ENCODE assay signal across 8 mouse cellular contexts in genomic region chr13:116293301-116294150, GRCm38 (mm10). TPM values are rescaled to one million over a fixed set of nuclear protein-coding genes. Genes with fewer than 3 reads are reported as not detected.
A peak's percentile ranks its signal among the peaks of the same experiment; 100 is the strongest.
DNase-seq lines count a peak whose midpoint lies in the region; ATAC-seq and TF ChIP-seq lines count a peak whose summit lies in the region.

No protein-coding gene starts in this region.

- peaks cover 73% of the 10 kb centered on the region for H3K27me3 ChIP-seq in kidney, embryonic 15.5 days
- peaks cover 50% of the 10 kb centered on the region for H3K27me3 ChIP-seq in embryonic facial prominence, embryonic 15.5 days
- H3K27me3 ChIP-seq in intestine, postnatal 0 days (replicated peaks; ENCODE audit: control insufficient read depth, insufficient read depth, low read length) = peaks cover 45% of the 10 kb centered on the region
- peaks cover 62% of the 10 kb centered on the region for H3K27me3 ChIP-seq in neural tube, embryonic 15.5 days (replicated peaks)

- H3K36me3 ChIP-seq in kidney, embryonic 15.5 days = no peaks in the 10 kb centered on the region
- H3K36me3 ChIP-seq in embryonic facial prominence, embryonic 15.5 days = no peaks in the 10 kb centered on the region
- H3K36me3 ChIP-seq in intestine, postnatal 0 days (ENCODE audit: control insufficient read depth, insufficient read depth) = no peaks in the 10 kb centered on the region
- no peaks in the 10 kb centered on the region for H3K36me3 ChIP-seq in neural tube, embryonic 15.5 days

- no peak overlapping the region for H3K27ac ChIP-seq in kidney, embryonic 15.5 days
- H3K27ac ChIP-seq in embryonic facial prominence, embryonic 15.5 days (replicated peaks) = no peak overlapping the region
- no peak overlapping the region for H3K27ac ChIP-seq in intestine, postnatal 0 days (ENCODE audit: low read depth, low read length)
- H3K27ac ChIP-seq in neural tube, embryonic 15.5 days (replicated peaks) = no peak overlapping the region

- peak; percentile 80 for ATAC-seq in kidney, embryonic 15.5 days (replicated peaks; ENCODE audit: low FRiP score)
- no peak; the same call in 1 of the 2 replicates for ATAC-seq in embryonic facial prominence, embryonic 15.5 days (ENCODE audit: insufficient number of reproducible peaks, low FRiP score, low TSS enrichment, low read depth)
- ATAC-seq in intestine, postnatal 0 days = no peak
- ATAC-seq in neural tube, embryonic 15.5 days (ENCODE audit: low FRiP score) = peak; percentile 47

- WGBS in kidney, embryonic 15.5 days = 6% methylated on average over 27 of the region's 27 CpGs
- WGBS in embryonic facial prominence, embryonic 15.5 days = 6% methylated on average over 27 of the region's 27 CpGs
- WGBS in intestine, postnatal 0 days = 8% methylated on average over 27 of the region's 27 CpGs
- 3% methylated on average over 27 of the region's 27 CpGs for WGBS in neural tube, embryonic 15.5 days

- no peak for TF ChIP-seq CTCF in intestine, postnatal 0 days (IDR thresholded peaks at IDR 0.05; ENCODE audit: low read depth)

- H3K9ac ChIP-seq in kidney, embryonic 15.5 days = no peak overlapping the region
- no peak overlapping the region for H3K9ac ChIP-seq in embryonic facial prominence, embryonic 15.5 days
- no peak overlapping the region for H3K9ac ChIP-seq in intestine, postnatal 0 days (ENCODE audit: low read depth, low read length)
- H3K9ac ChIP-seq in neural tube, embryonic 15.5 days (replicated peaks) = no peak overlapping the region

- no peak for DNase-seq in kidney, adult 8-10 months
- no peak for DNase-seq in adrenal gland, postnatal 36 days
- no peak for DNase-seq in layer of hippocampus, postnatal 25 days (ENCODE audit: extremely low spot score in 1 of 2, low spot score in 1 of 2)
- DNase-seq in spleen, postnatal 4 days (ENCODE audit: low spot score in 2 of 2) = no peak

- H3K4me3 ChIP-seq in kidney, embryonic 15.5 days (replicated peaks) = peak overlapping the region; percentile 8
- H3K4me3 ChIP-seq in embryonic facial prominence, embryonic 15.5 days (replicated peaks) = peak overlapping the region; percentile 9; the same call in 1 of the 2 replicates
- H3K4me3 ChIP-seq in intestine, postnatal 0 days (ENCODE audit: low read depth, low read length) = 0 out of 2 replicates have a peak overlapping the region, but pooled peaks have one; percentile 3
- H3K4me3 ChIP-seq in neural tube, embryonic 15.5 days (replicated peaks) = no peak overlapping the region

- no peaks in the 10 kb centered on the region for H3K9me3 ChIP-seq in kidney, embryonic 15.5 days (replicated peaks)
- no peaks in the 10 kb centered on the region for H3K9me3 ChIP-seq in embryonic facial prominence, embryonic 15.5 days (replicated peaks)
- H3K9me3 ChIP-seq in intestine, postnatal 0 days (ENCODE audit: control insufficient read depth) = no peaks in the 10 kb centered on the region
- no peaks in the 10 kb centered on the region for H3K9me3 ChIP-seq in neural tube, embryonic 15.5 days (replicated peaks)

- H3K4me2 ChIP-seq in kidney, embryonic 15.5 days = peak overlapping the region; percentile 30
- H3K4me2 ChIP-seq in embryonic facial prominence, embryonic 15.5 days (replicated peaks) = peak overlapping the region; percentile 30
- no peak overlapping the region for H3K4me2 ChIP-seq in intestine, postnatal 0 days (replicated peaks; ENCODE audit: low read depth)
- H3K4me2 ChIP-seq in neural tube, embryonic 15.5 days = no peak overlapping the region

- peaks cover 17% of the 10 kb centered on the region for H3K4me1 ChIP-seq in kidney, embryonic 15.5 days
- peaks cover 12% of the 10 kb centered on the region for H3K4me1 ChIP-seq in embryonic facial prominence, embryonic 15.5 days
- H3K4me1 ChIP-seq in intestine, postnatal 0 days (replicated peaks; ENCODE audit: control insufficient read depth, insufficient read depth, low read length) = no peaks in the 10 kb centered on the region
- H3K4me1 ChIP-seq in neural tube, embryonic 15.5 days = peaks cover 8% of the 10 kb centered on the region

RNA-seq across cellular contexts. Expression of gene Isl1, which starts 16.0 kb away (rescaled TPM):
- 2.7 and 5.0 TPM in 2 replicates for polyA plus RNA-seq in kidney, embryonic 15.5 days (2015; fragmentation: Nextera tagmentation; extraction: Ambion mirVana)
- polyA plus RNA-seq in embryonic facial prominence, embryonic 15.5 days (2015; fragmentation: Nextera tagmentation; extraction: Ambion mirVana) = 17.3 and 21.8 TPM in 2 replicates
- 1.4 and 2.4 TPM in 2 replicates for polyA plus RNA-seq in intestine, postnatal 0 days (2015; fragmentation: Nextera tagmentation; extraction: Ambion mirVana)
- 48.5 and 50.6 TPM in 2 replicates for polyA plus RNA-seq in neural tube, embryonic 15.5 days (2015; fragmentation: Nextera tagmentation; extraction: Ambion mirVana)
- 1 to 10 TPM; 3.0 to 3.1 TPM for total RNA-seq in adrenal gland, postnatal 36 days (2021)
- total RNA-seq in layer of hippocampus, postnatal 25 days (2021) = not detected

Comparison
In these comparisons a context has a peak if more than half of its experiments do, and no peak if none do; other contexts are left out.
1. ATAC-seq: peak in kidney, embryonic 15.5 days (single experiment) and neural tube, embryonic 15.5 days (single experiment); none in embryonic facial prominence, embryonic 15.5 days (single experiment) and intestine, postnatal 0 days (single experiment).
2. H3K4me2 ChIP-seq: peak in kidney, embryonic 15.5 days (single experiment) and embryonic facial prominence, embryonic 15.5 days (single experiment); none in intestine, postnatal 0 days (single experiment) and neural tube, embryonic 15.5 days (single experiment).